Mouse (Mus musculus): ENCODE measurements around the gene Ptk7.

- TF ChIP-seq CTCF (IDR thresholded peaks at IDR 0.05; ENCODE audit: control insufficient read depth, insufficient read depth, insufficient replicate concordance, low read depth, low read length) (no peak), POLR2A (IDR thresholded peaks at IDR 0.05; ENCODE audit: control insufficient read depth, low read depth, low read length) (no peak)
Observed at GRCm38 (mm10) chr17:46525065-46525464, 104.2 kb downstream of the Ptk7 start.

Data from testis, adult 2 months (tissue).